Mouse (Mus musculus): ENCODE measurements around the gene C130050O18Rik.

- TF ChIP-seq POLR2A (IDR thresholded peaks at IDR 0.05; ENCODE audit: control insufficient read depth, low read depth, low read length) (no peak), CTCF (IDR thresholded peaks at IDR 0.05; ENCODE audit: control insufficient read depth, insufficient read depth, insufficient replicate concordance, low read depth, low read length) (no peak)
Observed at GRCm38 (mm10) chr5:139441726-139442018, 36.6 kb downstream of the C130050O18Rik start.

All from testis, adult 2 months (tissue).